Mouse (Mus musculus) ES-E14 (cell line): ENCODE results near the gene Med24.

Source experiments
- CHD2 ChIP-seq: IDR thresholded peaks from 2 replicates; pipeline ENCODE4 v1.6.1; 2014; ENCODE audit warnings: mild to moderate bottlenecking, low read depth, low read length, inconsistent platforms
- HCFC1 ChIP-seq: IDR thresholded peaks from 2 replicates; pipeline ENCODE4 v1.6.1; 2012; ENCODE audit warnings: low read length, inconsistent platforms, borderline replicate concordance; ENCODE audit not compliant: insufficient read depth
- MAFK ChIP-seq: IDR thresholded peaks from 2 replicates; pipeline ENCODE4 v1.6.1; 2014; ENCODE audit warnings: mild to moderate bottlenecking, low read depth, low read length, inconsistent platforms; ENCODE audit not compliant: insufficient read depth
- ZC3H11A ChIP-seq: IDR thresholded peaks from 2 replicates; pipeline ENCODE4 v1.6.1; 2012; ENCODE audit warnings: low read depth, mild to moderate bottlenecking, inconsistent platforms, low read length, borderline replicate concordance

DNA sequence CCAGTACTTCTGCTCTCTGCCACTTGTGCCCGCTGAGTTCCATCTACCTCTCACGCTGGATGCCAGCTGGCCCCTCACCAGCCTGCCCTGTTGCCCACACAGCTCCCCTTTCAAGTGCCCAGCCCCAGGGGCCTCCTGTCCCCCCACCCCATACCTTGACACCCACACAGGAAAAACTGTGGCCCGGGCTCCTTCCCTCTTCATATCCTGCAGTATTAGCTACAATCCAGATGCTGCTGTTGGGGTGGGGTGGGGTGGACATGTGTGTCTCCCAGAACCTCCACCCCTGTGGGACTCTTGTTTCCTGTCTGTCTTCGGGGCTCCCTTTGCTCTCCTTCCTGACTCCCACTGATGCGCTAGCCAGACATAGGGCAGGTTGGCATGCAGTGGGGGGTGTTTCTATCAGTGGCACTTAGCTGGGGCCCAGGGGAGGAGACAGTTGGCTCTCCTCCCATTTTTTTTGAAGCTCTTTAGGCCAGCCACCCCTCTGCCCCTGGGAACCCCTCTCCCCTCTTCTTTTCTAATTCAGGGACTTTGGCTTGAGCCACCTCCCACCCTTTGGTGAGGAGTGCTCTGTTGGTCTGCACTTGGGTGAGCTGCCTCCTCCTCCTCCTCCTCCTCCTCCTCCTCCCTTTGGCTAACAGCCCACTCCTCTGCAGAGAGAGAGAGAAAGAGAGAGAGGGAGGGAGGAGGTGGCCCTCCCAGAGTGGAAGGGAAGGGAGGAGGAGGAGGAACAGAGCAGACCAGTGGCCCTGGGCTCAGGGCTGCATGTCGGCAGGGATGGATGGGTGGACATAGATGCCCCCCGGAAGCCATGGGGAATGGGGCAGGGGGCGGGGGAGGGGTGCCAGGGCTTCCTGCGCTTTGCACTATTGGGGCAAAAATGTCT, 36.4 kb upstream of the Med24 start:
- TF ChIP-seq MAFK (no peak), ZC3H11A (no peak), HCFC1 (no peak), CHD2 (no peak)
